Mouse (Mus musculus) embryonic stem cell, embryonic (primary cell): ENCODE measurements around the gene Mindy1.

Experiments
- CTCF ChIA-PET, 4 experiments: fragments of 300-600 bp in 2 of 4; fragments of 350-600 bp in 2 of 4; sonication (Branson Sonifier 250); formaldehyde crosslinking; loops; one replicate each; lab custom pipeline; 2022; ENCODE audit warnings: inconsistent platforms in 2 of 4; lab: Charles Lee
- POLR2A ChIA-PET, 4 experiments: fragments of 300-600 bp in 2 of 4; fragments of 350-600 bp in 2 of 4; sonication (Branson Sonifier 250); formaldehyde crosslinking; loops; one replicate each; lab custom pipeline; 2022; ENCODE audit warnings: antibody characterized with exemption in 4 of 4, inconsistent platforms in 1 of 4; lab: Charles Lee

Gene Mindy1

GRCm38 (mm10) chr3:95294718-95295117 lies 13.6 kb downstream of the Mindy1 start:
- ChIA-PET POLR2A (interaction anchor here in 3 of 4 experiments (0.5 to 4.1 kb wide), 24 partner anchors 8 to 380 kb away, joined by 3 to 26 read pairs (median 4); partner anchors contain the start of genes Cers2 (in 3 of the 3), Anxa9 (in 1 of the 3), Cdc42se1 (in 1 of the 3) and Prune1 (in 1 of the 3)), CTCF (interaction anchor here in 3 of 4 experiments (0.5 to 2.0 kb wide), 9 partner anchors 9 to 880 kb away, joined by 3 to 6 read pairs (median 3); partner anchors contain the start of genes Anxa9 (in 1 of the 3), Mindy1 (in 1 of the 3), Prune1 (in 1 of the 3) and Tnfaip8l2 (in 1 of the 3))

DNA sequence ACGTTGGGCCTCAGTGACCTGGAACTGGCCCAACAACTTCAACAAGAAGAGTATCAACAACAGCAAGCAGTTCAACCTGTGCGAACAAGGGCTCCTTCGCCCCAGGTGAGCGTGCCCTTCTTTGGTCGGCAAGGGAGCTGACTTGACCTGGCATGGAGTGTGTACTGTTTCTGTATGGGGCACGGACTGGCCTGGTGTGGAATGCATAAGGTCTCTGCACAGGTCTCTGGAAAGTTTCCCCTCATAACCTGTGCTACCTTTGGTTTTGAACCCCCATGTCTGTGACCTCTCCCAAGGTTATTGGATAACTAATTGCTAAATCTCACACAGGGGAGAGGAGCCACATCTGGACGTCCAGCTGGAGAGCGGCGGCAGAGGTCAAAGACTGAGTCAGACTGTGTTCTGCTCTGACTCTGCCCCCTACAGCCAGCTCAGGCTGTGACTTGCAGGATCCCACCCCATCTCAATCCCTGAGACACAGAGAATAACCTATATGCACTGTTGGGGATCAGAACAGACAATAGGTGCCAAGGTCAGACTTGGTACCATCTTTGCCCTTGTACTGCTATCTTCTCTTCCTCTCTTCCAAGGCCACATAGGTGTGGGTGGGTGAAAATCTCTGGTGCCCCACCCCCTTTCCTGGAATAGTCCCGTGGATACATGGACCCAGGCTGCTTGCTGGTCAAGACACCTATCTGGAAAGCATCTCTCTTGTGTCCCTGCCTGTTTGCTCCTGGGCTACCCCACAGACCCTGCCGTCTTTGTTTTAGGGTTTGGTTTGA lies 14.4 kb downstream of the Mindy1 start:
- CTCF ChIA-PET, result interaction anchor here in 3 of 4 experiments (0.5 to 2.0 kb wide), 12 partner anchors 9 to 153 kb away, joined by 3 to 6 read pairs (median 3); partner anchors contain the start of genes Anxa9 (in 1 of the 3), Mindy1 (in 1 of the 3), Prune1 (in 1 of the 3) and Tnfaip8l2 (in 1 of the 3)
- POLR2A ChIA-PET, result interaction anchor here in 3 of 4 experiments (0.5 to 4.1 kb wide), 20 partner anchors 9 to 379 kb away, joined by 3 to 26 read pairs (median 4); partner anchors contain the start of genes Cers2 (in 3 of the 3), Anxa9 (in 1 of the 3), Cdc42se1 (in 1 of the 3) and Mindy1 (in 1 of the 3)

DNA sequence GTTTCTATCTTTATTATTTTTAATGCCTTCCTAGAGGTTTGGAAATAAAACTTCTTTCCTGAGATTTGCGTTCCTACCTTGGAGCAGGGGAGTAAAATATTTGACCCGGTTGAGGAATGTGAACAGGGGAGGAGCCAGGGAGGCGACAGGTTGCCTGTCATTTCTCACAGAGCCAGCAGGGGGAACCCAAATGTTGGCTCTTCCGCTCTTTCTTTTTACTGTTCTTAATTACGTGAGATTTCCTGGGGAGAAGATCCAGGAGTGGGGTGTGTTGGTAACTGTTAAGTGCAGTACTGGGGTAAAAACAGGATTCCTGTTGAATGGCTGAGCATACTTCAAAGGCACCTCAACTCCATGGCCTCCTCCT lies 14.9 kb downstream of the Mindy1 start:
- POLR2A ChIA-PET, result interaction anchor here in 2 of 4 experiments (0.7 to 4.1 kb wide), 12 partner anchors 8 to 378 kb away, joined by 3 to 26 read pairs (median 5); partner anchors contain the start of genes Anxa9 (in 1 of the 2), Cers2 (in 1 of the 2), Gabpb2 (in 1 of the 2) and Mindy1 (in 1 of the 2)

GRCm38 (mm10) chr3:95298018-95298417 lies 16.9 kb downstream of the Mindy1 start:
- POLR2A ChIA-PET, result interaction anchor here in 2 of 4 experiments (0.6 to 1.1 kb wide), 3 partner anchors 9 to 18 kb away, joined by 3 to 6 read pairs (median 3); partner anchors contain the start of gene Anxa9 (in 2 of the 2)
- CTCF ChIA-PET, result no interaction called here

More for the DNA sequence above, 14.9 kb downstream of the Mindy1 start:
- CTCF ChIA-PET, result interaction anchor here in 2 of 4 experiments (1.0 to 2.0 kb wide), 9 partner anchors 10 to 154 kb away, joined by 3 to 7 read pairs (median 4); partner anchors contain the start of genes Anxa9 (in 1 of the 2), Mindy1 (in 1 of the 2), Prune1 (in 1 of the 2) and Tnfaip8l2 (in 1 of the 2)

DNA sequence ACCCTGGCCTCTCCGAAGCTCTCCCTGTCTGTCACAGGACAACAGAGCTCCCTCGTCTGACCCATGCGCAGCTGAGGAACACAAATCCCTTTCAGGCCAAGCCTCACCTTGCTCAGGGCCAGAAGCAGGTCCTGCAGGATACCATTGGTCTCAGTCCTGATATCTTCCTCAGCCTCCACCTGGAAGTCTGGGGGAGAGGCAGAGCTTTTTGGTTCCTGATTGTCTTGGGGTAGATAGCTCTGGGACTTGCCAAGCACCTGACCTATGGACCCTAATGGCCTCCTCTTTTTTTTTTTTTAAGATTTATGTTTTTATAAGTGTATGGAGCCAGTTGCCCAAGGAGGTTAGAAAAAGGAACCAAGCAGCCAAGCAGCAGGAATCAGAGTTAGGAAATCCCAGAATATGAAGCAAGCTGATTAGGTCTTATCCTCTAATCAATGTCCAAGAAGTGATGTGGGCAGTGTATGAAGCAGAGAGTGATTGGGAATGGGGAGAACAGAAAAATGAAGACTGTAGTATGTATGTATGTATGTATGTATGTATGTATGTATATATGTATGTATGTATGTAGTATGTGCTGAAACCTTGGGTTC lies 20.2 kb downstream of the Mindy1 start:
- ChIA-PET POLR2A (interaction anchor here in 2 of 4 experiments (0.8 to 1.5 kb wide), 9 partner anchors 9 to 27 kb away, joined by 3 to 6 read pairs (median 4); no protein-coding TSS in a partner anchor), CTCF (interaction anchor here in 2 of 4 experiments (0.5 to 1.9 kb wide), 4 partner anchors 9 to 1636 kb away, joined by 3 to 5 read pairs (median 4); no protein-coding TSS in a partner anchor)

DNA sequence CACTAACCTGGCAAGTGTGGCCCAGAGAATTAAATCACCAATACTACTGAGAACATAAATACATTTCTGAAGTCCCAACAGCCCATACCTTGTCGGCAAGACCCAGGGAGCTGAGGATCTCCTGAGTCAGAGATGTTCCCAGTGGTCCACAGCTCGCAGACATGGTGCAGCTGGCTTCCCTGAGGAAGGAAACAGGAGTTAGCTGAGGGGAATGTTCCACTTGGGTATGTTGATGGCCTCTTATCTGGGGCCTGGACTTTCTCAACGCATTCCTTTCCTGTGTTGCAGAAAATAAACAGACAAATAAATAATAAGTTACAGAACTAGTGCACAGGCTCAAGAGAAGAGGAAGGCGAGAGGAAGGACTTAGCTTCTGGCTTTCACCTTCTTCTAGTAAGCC lies 25.1 kb downstream of the Mindy1 start:
- CTCF ChIA-PET, result interaction anchor here in 3 of 4 experiments (0.5 to 1.2 kb wide), 3 partner anchors 11 to 20 kb away, joined by 3 to 4 read pairs (median 3); no protein-coding TSS in a partner anchor
- POLR2A ChIA-PET, result interaction anchor here in 2 of 4 experiments (1.2 to 3.7 kb wide), 6 partner anchors 8 to 157 kb away, joined by 3 to 24 read pairs (median 6); partner anchors contain the start of gene Cers2 (in 1 of the 2)

DNA sequence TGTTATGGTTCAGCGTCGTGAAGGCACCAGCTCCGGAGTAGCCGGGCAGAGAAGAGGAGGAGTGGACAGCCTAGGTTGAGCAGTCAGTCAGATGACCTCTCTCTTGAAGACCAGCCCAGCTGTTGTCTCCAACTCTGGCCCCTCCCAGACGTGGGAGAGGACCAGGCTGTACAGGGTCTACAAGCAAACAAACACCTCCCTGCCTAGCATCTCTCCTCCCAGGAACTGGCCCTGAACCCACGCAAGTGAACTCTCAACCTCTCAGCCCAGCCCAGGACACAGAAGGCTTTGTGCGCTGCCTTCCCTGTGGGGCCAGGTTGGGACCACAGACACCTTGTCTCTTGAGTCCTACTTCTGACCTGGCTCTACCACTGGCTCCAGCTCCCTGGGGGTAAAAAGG lies 26.0 kb downstream of the Mindy1 start, which contains the start of gene Anxa9:
Anxa9 (minus strand) TSS at position 77 of the 400 bp plus-strand sequence.
- CTCF ChIA-PET, result interaction anchor here in 3 of 4 experiments (0.6 to 1.1 kb wide), 5 partner anchors 10 to 357 kb away, joined by 3 to 7 read pairs (median 3); partner anchors contain the start of gene Gm128 (in 1 of the 3)
- POLR2A ChIA-PET, result interaction anchor here (0.5 to 3.7 kb wide), 14 partner anchors 8 to 158 kb away, joined by 3 to 24 read pairs (median 4); partner anchors contain the start of genes Cdc42se1 (in 1 of the 4) and Cers2 (in 1 of the 4)

DNA sequence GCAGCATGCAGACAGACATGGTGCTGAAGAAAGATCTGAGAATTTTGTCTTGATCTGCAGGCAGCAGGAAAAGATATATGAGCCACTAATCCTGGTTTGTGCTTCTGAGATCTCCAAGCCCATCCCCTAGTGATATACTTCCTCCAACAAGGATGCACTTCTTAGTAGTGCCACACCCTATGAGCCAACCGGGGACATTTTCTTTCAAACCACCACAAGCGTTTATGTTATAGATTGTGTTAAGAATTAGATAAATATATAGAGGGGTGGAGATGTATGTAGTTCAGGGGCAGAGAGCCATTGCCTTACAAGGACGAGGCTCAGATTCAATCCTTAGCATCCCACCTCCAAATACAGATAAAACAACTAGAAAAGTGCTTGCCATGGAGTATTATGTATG lies 29.4 kb downstream of the Mindy1 start:
- ChIA-PET CTCF (interaction anchor here (0.6 to 1.4 kb wide), 54 partner anchors 8 to 657 kb away, joined by 3 to 8 read pairs (median 3); partner anchors contain the start of genes 4930558C23Rik (in 1 of the 4), Cdc42se1 (in 1 of the 4), Gm128 (in 1 of the 4) and Prune1 (in 1 of the 4)), POLR2A (interaction anchor here in 3 of 4 experiments (0.6 to 1.5 kb wide), 11 partner anchors 10 to 365 kb away, joined by 3 to 6 read pairs (median 4); partner anchors contain the start of gene Prune1 (in 1 of the 3))

GRCm38 (mm10) chr3:95310968-95311882 lies 30.1 kb downstream of the Mindy1 start:
- ChIA-PET POLR2A (interaction anchor here in 3 of 4 experiments (0.6 to 1.5 kb wide), 13 partner anchors 9 to 365 kb away, joined by 3 to 6 read pairs (median 4); partner anchors contain the start of gene Prune1 (in 1 of the 3)), CTCF (interaction anchor here (0.6 to 1.4 kb wide), 54 partner anchors 8 to 657 kb away, joined by 3 to 8 read pairs (median 3); partner anchors contain the start of genes 4930558C23Rik (in 1 of the 4), Cdc42se1 (in 1 of the 4), Gm128 (in 1 of the 4) and Prune1 (in 1 of the 4))

DNA sequence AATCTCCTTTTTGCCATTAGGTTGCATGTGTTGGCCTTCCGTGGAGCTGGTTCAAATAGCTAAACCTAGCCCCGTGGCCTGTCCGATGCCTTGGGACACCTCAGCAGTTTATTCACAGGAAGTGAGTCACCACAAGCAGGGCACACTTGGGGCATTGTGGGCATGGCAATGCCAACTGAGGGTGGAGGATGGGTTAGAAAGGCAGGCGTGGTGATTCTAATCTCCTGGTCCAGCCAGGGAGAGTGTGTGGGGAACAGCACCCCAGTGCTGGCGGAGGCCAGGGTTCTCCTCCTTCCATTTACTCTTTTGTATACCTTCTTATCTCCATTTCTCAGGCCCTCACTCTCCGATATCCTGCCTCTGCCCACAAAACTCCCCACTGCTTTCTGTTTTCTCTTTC lies 31.5 kb downstream of the Mindy1 start:
- POLR2A ChIA-PET, result interaction anchor here in 2 of 4 experiments (0.7 to 1.0 kb wide), 3 partner anchors 12 to 1132 kb away, joined by 3 to 4 read pairs (median 3); no protein-coding TSS in a partner anchor
- CTCF ChIA-PET, result interaction anchor here in 1 of 4 experiments (1.1 kb wide), 1 partner anchor 16 kb away, joined by 3 read pairs; no protein-coding TSS in a partner anchor

DNA sequence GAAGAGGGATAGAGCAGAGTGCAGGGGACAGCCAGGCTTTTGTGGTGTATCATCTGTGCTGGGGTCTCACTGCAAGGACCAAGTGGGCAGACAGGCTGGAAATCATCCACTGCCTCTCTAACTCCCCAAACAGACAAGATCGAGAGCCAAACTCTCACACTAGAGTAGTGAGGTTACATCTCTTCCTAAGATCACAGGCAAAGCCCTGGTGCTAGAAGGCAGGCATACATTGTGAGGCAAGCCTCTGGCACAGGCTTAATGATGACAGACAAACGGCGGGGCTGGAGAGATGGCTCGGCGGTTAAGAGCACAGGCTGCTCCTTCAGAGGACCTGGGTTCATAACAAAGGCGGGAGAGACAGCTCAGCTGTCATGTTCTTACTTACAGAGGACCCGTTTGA lies 32.3 kb downstream of the Mindy1 start:
- POLR2A ChIA-PET, result interaction anchor here in 2 of 4 experiments (1.2 to 3.2 kb wide), 7 partner anchors 11 to 275 kb away, joined by 3 to 17 read pairs (median 6); partner anchors contain the start of genes Arnt (in 1 of the 2), Gabpb2 (in 1 of the 2), Golph3l (in 1 of the 2) and Mindy1 (in 1 of the 2)
- CTCF ChIA-PET, result interaction anchor here in 3 of 4 experiments (0.5 to 1.9 kb wide), 3 partner anchors 11 to 40 kb away, joined by 3 to 4 read pairs (median 3); no protein-coding TSS in a partner anchor

DNA sequence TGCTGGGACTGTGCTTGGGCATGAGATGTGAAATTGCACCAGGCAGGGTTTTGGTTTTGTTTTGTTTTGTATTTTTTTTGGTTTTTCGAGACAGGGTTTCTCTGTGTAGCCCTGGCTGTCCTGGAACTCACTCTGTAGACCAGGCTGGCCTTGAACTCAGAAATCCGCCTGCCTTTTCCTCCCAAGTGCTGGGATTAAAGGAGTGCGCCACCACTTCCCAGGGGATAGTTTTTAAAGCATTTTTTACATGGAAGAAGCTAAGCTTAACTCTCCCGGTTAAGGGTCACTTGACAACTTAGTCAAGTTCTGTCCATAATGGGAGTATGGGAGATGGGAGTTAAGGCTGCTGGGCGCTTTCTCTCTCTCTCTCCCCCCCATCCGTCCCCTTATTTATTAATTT lies 32.9 kb downstream of the Mindy1 start:
- ChIA-PET CTCF (interaction anchor here in 3 of 4 experiments (0.6 to 1.9 kb wide), 4 partner anchors 11 to 44 kb away, joined by 3 to 11 read pairs (median 4); no protein-coding TSS in a partner anchor), POLR2A (interaction anchor here in 3 of 4 experiments (0.6 to 3.2 kb wide), 23 partner anchors 8 to 638 kb away, joined by 3 to 17 read pairs (median 4); partner anchors contain the start of genes Mindy1 (in 2 of the 3), Prune1 (in 2 of the 3), Anxa9 (in 1 of the 3) and Arnt (in 1 of the 3))

DNA sequence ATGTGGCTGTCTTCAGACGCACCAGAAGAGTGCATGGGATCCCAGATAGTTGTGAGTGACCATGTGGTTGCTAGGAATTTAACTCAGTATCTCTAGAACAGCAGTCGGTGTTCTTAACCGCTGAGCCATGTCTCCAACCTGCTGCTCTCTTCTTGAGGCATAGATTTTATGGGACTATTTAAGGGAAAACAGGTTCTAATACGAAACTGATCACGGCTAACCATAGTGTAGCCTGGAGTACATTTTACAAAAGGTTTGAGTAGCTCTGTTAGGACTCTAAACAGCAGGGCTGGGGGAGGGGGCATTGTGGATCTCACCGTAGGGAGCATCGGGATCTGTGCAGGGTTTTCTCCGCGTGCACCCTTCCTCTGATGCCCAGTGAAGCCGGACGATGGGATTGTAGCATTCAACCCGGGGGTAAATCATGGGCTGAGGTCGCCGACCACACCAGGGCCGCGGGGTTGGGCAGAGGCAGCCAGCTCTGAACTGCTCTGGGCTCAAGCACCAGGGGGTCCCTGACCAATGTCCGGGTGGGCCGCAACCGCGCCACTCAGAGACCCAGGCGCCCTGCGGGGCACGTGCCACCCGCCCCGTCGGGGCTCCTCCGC lies 33.4 kb downstream of the Mindy1 start, which contains the start of gene Cers2:
Cers2 (plus strand) TSS at position 306 of the 608 bp plus-strand sequence.
- ChIA-PET CTCF (interaction anchor here in 3 of 4 experiments (0.6 to 1.9 kb wide), 5 partner anchors 10 to 45 kb away, joined by 3 to 11 read pairs (median 4); no protein-coding TSS in a partner anchor), POLR2A (interaction anchor here in 3 of 4 experiments (0.6 to 3.2 kb wide), 30 partner anchors 8 to 637 kb away, joined by 3 to 17 read pairs (median 4); partner anchors contain the start of genes Mindy1 (in 2 of the 3), Prune1 (in 2 of the 3), Anxa9 (in 1 of the 3) and Arnt (in 1 of the 3))
